Mouse (Mus musculus): ENCODE results near the gene N4bp1. TPM values are rescaled to one million over a fixed set of nuclear protein-coding genes. Genes with fewer than 3 reads are reported as not detected.

N4bp1 gene
- polyA plus RNA-seq, 1 experiment from 2014 or later = 11.1 TPM

DNA sequence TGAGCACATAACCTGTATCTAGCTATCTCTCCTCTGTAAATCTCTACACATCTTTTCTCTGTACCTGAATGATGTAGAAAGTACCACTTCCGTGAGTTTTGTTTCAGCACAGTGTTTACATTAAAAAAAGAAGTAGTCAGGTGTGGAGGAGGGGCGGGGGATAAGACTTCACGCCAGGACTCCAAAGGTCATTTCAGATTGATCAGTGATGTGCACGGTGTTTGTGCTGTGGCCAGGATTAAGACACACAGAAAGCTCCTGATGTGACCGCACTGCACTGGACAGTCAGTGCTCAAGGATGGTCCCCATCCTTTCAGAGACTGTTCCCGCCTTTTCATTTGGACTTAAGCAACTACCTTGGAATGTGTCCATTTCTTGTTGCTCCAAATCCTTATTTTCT lies 124.3 kb downstream of the N4bp1 start:
- Histone ChIP-seq H3K27me3 (ENCODE audit: low read depth, poor library complexity, severe bottlenecking) (peaks cover 5% of the 10 kb centered on the region; the same call in 1 of the 2 replicates), H3K4me1 (0 out of 2 replicates have a peak, but pooled peaks cover 5% of the 10 kb centered on the region), H3K27ac (no peak overlapping the region), H3K36me3 (no peaks in the 10 kb centered on the region), H3K9me3 (replicated peaks) (no peaks in the 10 kb centered on the region), H3K4me3 (no peak overlapping the region)
- 88% methylated on average over 6 of the region's 6 CpGs for WGBS
- DNase-seq (ENCODE audit: low spot score) = no peak

DNA sequence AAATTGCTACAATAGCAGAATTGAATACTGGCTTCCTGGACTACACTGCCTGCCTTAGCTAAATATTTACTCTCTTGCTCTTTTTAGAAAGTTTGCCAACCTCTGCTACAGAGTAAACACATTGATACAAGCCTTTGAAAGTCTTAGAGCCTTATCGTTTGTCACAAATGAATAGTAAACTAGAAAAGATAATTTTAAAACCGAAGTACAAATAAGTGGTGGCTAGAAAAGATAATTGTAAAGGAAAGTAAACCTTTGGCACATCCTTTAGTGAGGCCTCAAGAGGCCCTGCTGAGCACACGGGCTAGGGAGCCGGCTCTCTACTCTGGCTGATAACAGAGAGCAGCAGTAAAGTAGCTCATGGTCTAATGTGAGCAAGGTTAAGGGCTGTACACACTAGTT lies 126.0 kb downstream of the N4bp1 start:
- Histone ChIP-seq H3K27me3 (ENCODE audit: low read depth, poor library complexity, severe bottlenecking) (peaks cover 5% of the 10 kb centered on the region; the same call in 1 of the 2 replicates), H3K4me3 (no peak overlapping the region), H3K4me1 (0 out of 2 replicates have a peak, but pooled peaks cover 5% of the 10 kb centered on the region), H3K9me3 (replicated peaks) (no peaks in the 10 kb centered on the region), H3K27ac (no peak overlapping the region), H3K36me3 (no peaks in the 10 kb centered on the region)
- no peak for DNase-seq (ENCODE audit: low spot score)
- WGBS = 79% methylated on average over 4 of the region's 4 CpGs

DNA sequence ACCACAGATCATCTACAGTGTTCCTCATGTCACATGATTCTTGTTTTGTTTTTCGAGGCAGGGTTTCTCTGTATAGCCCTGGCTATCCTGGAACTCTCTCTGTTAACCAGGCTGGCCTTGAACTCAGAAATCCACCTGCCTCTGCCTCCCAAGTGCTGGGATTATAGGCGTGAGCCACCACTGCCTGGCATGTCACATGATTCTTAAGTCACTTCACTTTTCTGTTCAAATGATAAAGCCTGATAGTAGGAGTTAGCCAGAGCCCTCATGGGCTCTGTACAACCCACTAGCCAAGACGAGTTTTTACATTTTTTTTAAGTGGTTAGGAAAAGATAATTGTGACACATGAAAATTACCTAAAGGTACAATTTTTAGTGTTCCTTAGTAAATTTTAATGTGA lies 126.4 kb downstream of the N4bp1 start:
- 81% methylated on average over 3 of the region's 3 CpGs for WGBS
- DNase-seq (ENCODE audit: low spot score) = no peak

More for the DNA sequence above, 126.4 kb downstream of the N4bp1 start:
- H3K9me3 ChIP-seq (replicated peaks) = no peaks in the 10 kb centered on the region
- H3K4me3 ChIP-seq = no peak overlapping the region
- 0 out of 2 replicates have a peak, but pooled peaks cover 5% of the 10 kb centered on the region for H3K4me1 ChIP-seq
- no peaks in the 10 kb centered on the region for H3K36me3 ChIP-seq
- no peak overlapping the region for H3K27ac ChIP-seq
- peaks cover 5% of the 10 kb centered on the region; the same call in 1 of the 2 replicates for H3K27me3 ChIP-seq (ENCODE audit: low read depth, poor library complexity, severe bottlenecking)

Other genes with a start within 250 kb of the N4bp1 start
- 4.0 and 6.0 TPM in 2 replicates for gene Gm10638, start 139.6 kb downstream of the N4bp1 start, polyA plus RNA-seq (2016; fragmentation: Nextera tagmentation; extraction: Ambion mirVana)
- gene Siah1a, start 139.3 kb downstream of the N4bp1 start, polyA plus RNA-seq (2016; fragmentation: Nextera tagmentation; extraction: Ambion mirVana) = 46.8 and 56.1 TPM in 2 replicates

Measured in limb, embryonic 10.5 days (tissue).